Mouse (Mus musculus) liver, adult 2 months (tissue): ENCODE data around the gene Gm28035.

ENCODE experiments used
- CTCF ChIP-seq: fragments of 200-500 bp; IDR thresholded peaks from 2 replicates; pipeline ENCODE4 v1.5.1; 2011; ENCODE audit warnings: low read depth, low read length, control low read depth
- POLR2A ChIP-seq: fragments of 200-500 bp; IDR thresholded peaks from 2 replicates; pipeline ENCODE4 v1.6.1; 2011; ENCODE audit warnings: low read length, control low read depth; ENCODE audit not compliant: insufficient read depth; ENCODE audit errors: extremely low read depth

GRCm38 (mm10) chr2:30316955-30317354 is 76.6 kb downstream of the Gm28035 start:
- TF ChIP-seq CTCF, result no peak
- no peak for TF ChIP-seq POLR2A
